10 mouse cellular contexts compared by ENCODE assay signal in genomic region chr5:111138239-111138833, GRCm38 (mm10).
DNase-seq lines count a peak whose midpoint lies in the region; ATAC-seq and TF ChIP-seq lines count a peak whose summit lies in the region.
"Had no signal": no experiment of that assay in that cellular context is flagged by ENCODE, and none has a peak within 500 bp of the region (broad histone marks: within the 10 kb centered on the region; RNA-seq: fewer than 3 reads in every experiment).

No protein-coding gene starts in this region.

- no peak for TF ChIP-seq CTCF in liver, postnatal 0 days (IDR thresholded peaks at IDR 0.05; ENCODE audit: low read depth)

- no peak overlapping the region for H3K4me3 ChIP-seq in forebrain, embryonic 13.5 days
- H3K4me3 ChIP-seq in forebrain, embryonic 12.5 days (replicated peaks), result no peak overlapping the region
- H3K4me3 ChIP-seq in liver, embryonic 11.5 days (ENCODE audit: low read depth, low read length), result no peak overlapping the region
- no peak overlapping the region for H3K4me3 ChIP-seq in liver, postnatal 0 days (ENCODE audit: low read depth, low read length)
- H3K4me3 ChIP-seq in intestine, embryonic 15.5 days (replicated peaks), result no peak overlapping the region
- H3K4me3 ChIP-seq in neural tube, embryonic 14.5 days (ENCODE audit: low read depth, low read length), result no peak overlapping the region
- H3K4me3 ChIP-seq: erythroblast, embryonic 14.5 days had no signal

- no peak for DNase-seq in liver, embryonic 11.5 days (ENCODE audit: low spot score)
- no peak for DNase-seq in liver, postnatal 0 days
- no peak for DNase-seq in thymus, postnatal 10 days (ENCODE audit: low spot score in 2 of 2)
- no peak for DNase-seq in right cerebral cortex, postnatal 36 days (ENCODE audit: low spot score in 2 of 2)

- H3K4me2 ChIP-seq in forebrain, embryonic 13.5 days, result no peak overlapping the region
- no peak overlapping the region for H3K4me2 ChIP-seq in forebrain, embryonic 12.5 days
- no peak overlapping the region for H3K4me2 ChIP-seq in liver, embryonic 11.5 days
- H3K4me2 ChIP-seq in liver, postnatal 0 days (ENCODE audit: low read depth, low read length), result no peak overlapping the region
- H3K4me2 ChIP-seq in intestine, embryonic 15.5 days (replicated peaks), result no peak overlapping the region
- no peak overlapping the region for H3K4me2 ChIP-seq in neural tube, embryonic 14.5 days (ENCODE audit: low read depth, low read length)

- no peaks in the 10 kb centered on the region for H3K36me3 ChIP-seq in forebrain, embryonic 13.5 days (ENCODE audit: poor library complexity, severe bottlenecking)
- no peaks in the 10 kb centered on the region for H3K36me3 ChIP-seq in forebrain, embryonic 12.5 days (replicated peaks)
- H3K36me3 ChIP-seq in liver, embryonic 11.5 days (ENCODE audit: control insufficient read depth, insufficient read depth, low read length), result no peaks in the 10 kb centered on the region
- no peaks in the 10 kb centered on the region for H3K36me3 ChIP-seq in liver, postnatal 0 days (replicated peaks; ENCODE audit: insufficient read depth, low read length)
- no peaks in the 10 kb centered on the region for H3K36me3 ChIP-seq in intestine, embryonic 15.5 days
- no peaks in the 10 kb centered on the region for H3K36me3 ChIP-seq in neural tube, embryonic 14.5 days (ENCODE audit: control insufficient read depth, insufficient read depth, low read length)

- TF ChIP-seq EP300 in liver, postnatal 0 days (IDR thresholded peaks at IDR 0.05; ENCODE audit: low read depth), result no peak

- WGBS in forebrain, embryonic 13.5 days, result 55% methylated on average over 11 of the region's 11 CpGs
- 58% methylated on average over 11 of the region's 11 CpGs for WGBS in forebrain, embryonic 12.5 days
- WGBS in liver, embryonic 11.5 days, result 45% methylated on average over 11 of the region's 11 CpGs
- 54% methylated on average over 11 of the region's 11 CpGs for WGBS in liver, postnatal 0 days (ENCODE audit: insufficient replicate concordance)
- 48% methylated on average over 11 of the region's 11 CpGs for WGBS in intestine, embryonic 15.5 days
- 26% methylated on average over 11 of the region's 11 CpGs for WGBS in neural tube, embryonic 14.5 days

- no peak overlapping the region for H3K9ac ChIP-seq in forebrain, embryonic 13.5 days
- H3K9ac ChIP-seq in forebrain, embryonic 12.5 days, result no peak overlapping the region
- no peak overlapping the region; the same call in 1 of the 2 replicates for H3K9ac ChIP-seq in liver, embryonic 11.5 days (ENCODE audit: low read depth, low read length)
- H3K9ac ChIP-seq in liver, postnatal 0 days (replicated peaks), result no peak overlapping the region
- no peak overlapping the region for H3K9ac ChIP-seq in intestine, embryonic 15.5 days
- H3K9ac ChIP-seq in neural tube, embryonic 14.5 days (replicated peaks; ENCODE audit: low read depth, low read length), result no peak overlapping the region; the same call in 1 of the 2 replicates

- H3K27ac ChIP-seq in forebrain, embryonic 13.5 days, result peak overlapping the region; percentile 21; the same call in 1 of the 2 replicates
- H3K27ac ChIP-seq in forebrain, embryonic 12.5 days, result no peak overlapping the region
- peak overlapping the region; percentile 13; the same call in 1 of the 2 replicates for H3K27ac ChIP-seq in liver, embryonic 11.5 days (ENCODE audit: low read depth, low read length)
- H3K27ac ChIP-seq in liver, postnatal 0 days (ENCODE audit: low read depth), result no peak overlapping the region
- H3K27ac ChIP-seq in intestine, embryonic 15.5 days, result no peak overlapping the region
- H3K27ac ChIP-seq in neural tube, embryonic 14.5 days (ENCODE audit: low read depth, low read length), result 0 out of 2 replicates have a peak overlapping the region, but pooled peaks have one; percentile 30

- H3K4me1 ChIP-seq in forebrain, embryonic 13.5 days, result peaks cover 55% of the 10 kb centered on the region
- H3K4me1 ChIP-seq in forebrain, embryonic 12.5 days, result peaks cover 61% of the 10 kb centered on the region
- H3K4me1 ChIP-seq in liver, embryonic 11.5 days (replicated peaks; ENCODE audit: control insufficient read depth, insufficient read depth, low read length), result peaks cover 23% of the 10 kb centered on the region
- no peaks in the 10 kb centered on the region; the same call in 1 of the 2 replicates for H3K4me1 ChIP-seq in liver, postnatal 0 days (ENCODE audit: insufficient read depth)
- H3K4me1 ChIP-seq in intestine, embryonic 15.5 days (replicated peaks), result peaks cover 24% of the 10 kb centered on the region
- peaks cover 48% of the 10 kb centered on the region for H3K4me1 ChIP-seq in neural tube, embryonic 14.5 days (ENCODE audit: control insufficient read depth, insufficient read depth, low read length)

- no peaks in the 10 kb centered on the region for H3K27me3 ChIP-seq in forebrain, embryonic 13.5 days
- no peaks in the 10 kb centered on the region for H3K27me3 ChIP-seq in forebrain, embryonic 12.5 days
- H3K27me3 ChIP-seq in liver, embryonic 11.5 days (replicated peaks; ENCODE audit: control insufficient read depth, insufficient read depth, low read length), result no peaks in the 10 kb centered on the region
- H3K27me3 ChIP-seq in liver, postnatal 0 days (ENCODE audit: insufficient read depth, low read length), result no peaks in the 10 kb centered on the region
- H3K27me3 ChIP-seq in intestine, embryonic 15.5 days (replicated peaks), result no peaks in the 10 kb centered on the region
- no peaks in the 10 kb centered on the region for H3K27me3 ChIP-seq in neural tube, embryonic 14.5 days (ENCODE audit: control insufficient read depth, insufficient read depth, low read length)
- H3K27me3 ChIP-seq: Patski had no signal

- ATAC-seq in forebrain, embryonic 13.5 days, result no peak
- no peak for ATAC-seq in forebrain, embryonic 12.5 days (ENCODE audit: low FRiP score)
- no peak for ATAC-seq in liver, embryonic 11.5 days (replicated peaks; ENCODE audit: low FRiP score)
- no peak for ATAC-seq in liver, postnatal 0 days
- ATAC-seq in intestine, embryonic 15.5 days, result 0 out of 2 replicates have a peak, but pooled peaks have one; percentile 6
- ATAC-seq in neural tube, embryonic 14.5 days (ENCODE audit: low read depth), result peak; percentile 35; the same call in 1 of the 2 replicates
- ATAC-seq: Patski had no signal

- no peaks in the 10 kb centered on the region for H3K9me3 ChIP-seq in forebrain, embryonic 13.5 days (replicated peaks)
- no peaks in the 10 kb centered on the region for H3K9me3 ChIP-seq in forebrain, embryonic 12.5 days
- H3K9me3 ChIP-seq in liver, embryonic 11.5 days (ENCODE audit: control insufficient read depth, low read length), result no peaks in the 10 kb centered on the region
- no peaks in the 10 kb centered on the region for H3K9me3 ChIP-seq in liver, postnatal 0 days (ENCODE audit: low read length)
- no peaks in the 10 kb centered on the region for H3K9me3 ChIP-seq in intestine, embryonic 15.5 days
- H3K9me3 ChIP-seq in neural tube, embryonic 14.5 days (ENCODE audit: control insufficient read depth, low read length), result no peaks in the 10 kb centered on the region

Comparison
In these comparisons a context has a peak if more than half of its experiments do, and no peak if none do; other contexts are left out.
1. H3K27ac ChIP-seq: peak in forebrain, embryonic 13.5 days (single experiment), liver, embryonic 11.5 days (single experiment) and neural tube, embryonic 14.5 days (single experiment); none in forebrain, embryonic 12.5 days (single experiment), liver, postnatal 0 days (single experiment) and intestine, embryonic 15.5 days (single experiment).
2. ATAC-seq: peak in intestine, embryonic 15.5 days (single experiment) and neural tube, embryonic 14.5 days (single experiment); none in forebrain, embryonic 13.5 days (single experiment), forebrain, embryonic 12.5 days (single experiment), liver, embryonic 11.5 days (single experiment) and liver, postnatal 0 days (single experiment).